Mouse (Mus musculus) retina, adult 2 months (tissue): Measurements from ENCODE around the gene Palm.

Experiments used
- DNase-seq: peaks from one replicate; pipeline ENCODE4 v3.0.0-alpha.2; 2012; ENCODE audit warnings: low read depth, low spot score

Palm gene

DNA sequence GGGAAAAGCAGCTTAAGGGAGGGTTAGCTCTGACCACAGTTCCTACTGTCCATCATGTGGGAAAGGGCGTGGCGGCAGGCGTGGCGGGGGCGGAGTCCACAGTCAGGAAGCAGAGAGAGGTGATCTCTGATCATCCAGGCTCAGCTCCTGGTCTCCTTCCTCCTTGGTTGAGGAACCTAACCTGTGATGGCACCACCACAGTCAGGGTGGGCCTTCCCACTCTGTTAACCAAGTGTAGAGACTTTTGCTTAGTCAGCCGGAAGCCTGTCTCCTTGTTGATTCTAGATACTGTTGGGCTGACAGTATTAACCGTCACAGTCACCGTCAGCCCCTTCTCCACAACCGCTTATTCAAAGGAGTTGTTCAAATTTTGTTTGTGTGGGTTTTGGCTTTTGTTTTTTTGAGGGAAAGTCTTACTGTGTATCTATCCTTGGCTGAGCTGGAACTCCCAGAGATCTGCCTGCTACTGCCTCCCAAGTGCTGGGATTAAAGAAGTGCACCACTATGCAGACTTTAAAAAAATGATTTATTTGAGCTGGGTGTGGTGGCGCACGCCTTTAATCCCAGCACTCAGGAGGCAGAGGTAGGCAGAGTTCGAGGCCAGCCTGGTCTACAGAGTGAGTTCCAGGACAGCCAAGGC lies 5.0 kb downstream of the Palm start:
- DNase-seq: no peak

DNA sequence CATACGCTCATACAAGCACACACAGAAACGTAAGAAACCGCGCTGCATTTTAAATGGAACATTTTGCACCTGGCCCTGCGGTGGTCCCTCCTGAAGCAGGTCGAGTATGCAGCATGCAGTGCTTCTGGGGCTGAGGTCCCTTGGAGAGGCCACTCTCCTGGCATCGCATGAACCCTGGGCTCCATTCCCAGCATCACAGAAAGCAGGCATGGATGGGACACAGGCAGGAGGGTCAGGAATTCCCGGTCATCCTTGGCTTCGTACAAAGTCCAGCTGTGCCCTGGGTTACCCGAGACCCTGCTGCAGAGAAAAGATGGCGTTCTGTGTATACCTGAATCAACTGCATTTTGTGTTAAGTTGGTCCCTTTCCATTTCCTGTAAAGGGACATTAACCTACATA lies 7.1 kb downstream of the Palm start:
- DNase-seq: no peak

DNA sequence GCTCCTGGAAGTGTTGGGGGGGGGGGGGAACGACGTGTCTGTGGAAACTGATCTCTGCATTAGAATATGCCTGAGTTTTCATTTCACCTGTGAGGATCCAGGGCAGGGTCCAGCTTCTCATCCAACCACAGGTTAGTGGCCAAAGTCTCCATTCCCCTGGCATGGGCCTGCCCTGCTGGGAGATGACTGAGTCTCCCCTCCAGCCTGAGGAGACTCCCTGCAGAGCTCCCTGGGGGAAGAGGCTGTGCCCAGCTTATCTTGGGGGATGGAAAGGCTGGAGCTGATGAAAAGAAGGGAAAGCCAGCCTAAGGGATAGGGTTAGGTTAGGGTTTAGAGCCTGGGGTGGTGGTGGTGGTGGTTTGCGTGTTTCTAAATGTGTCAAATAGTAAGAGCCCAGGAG lies 8.5 kb downstream of the Palm start:
- no peak for DNase-seq

DNA sequence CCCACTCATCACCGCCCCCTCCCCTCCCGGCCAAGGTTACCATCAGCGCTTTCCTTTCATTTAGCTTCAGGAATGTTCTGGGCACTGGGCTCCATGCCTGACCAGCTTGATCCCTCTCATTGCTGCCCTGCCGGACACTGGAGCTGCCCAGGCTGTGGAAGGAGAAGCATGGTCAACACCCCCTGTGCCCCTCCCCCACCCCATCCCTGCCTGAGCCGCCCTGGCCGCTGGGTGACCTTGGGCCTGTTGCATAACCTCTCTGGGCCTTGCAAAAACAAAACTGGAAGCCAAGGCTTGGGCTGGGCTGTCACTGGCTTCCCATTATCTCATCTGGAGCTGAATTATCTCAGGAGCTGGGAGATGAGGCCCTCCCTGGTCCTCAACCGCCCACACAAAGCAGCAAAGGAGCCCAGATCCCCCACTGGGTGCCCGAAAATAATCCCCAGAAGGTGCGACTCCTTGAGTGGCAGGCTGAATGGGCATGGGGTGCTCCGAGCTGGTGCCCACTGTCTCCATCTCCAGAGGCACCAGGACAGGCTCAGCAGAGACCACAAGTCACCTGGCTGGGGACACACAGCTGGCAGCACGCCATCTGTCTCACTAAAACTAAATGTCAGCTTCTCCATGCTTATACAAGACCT lies 9.1 kb downstream of the Palm start:
- no peak for DNase-seq

DNA sequence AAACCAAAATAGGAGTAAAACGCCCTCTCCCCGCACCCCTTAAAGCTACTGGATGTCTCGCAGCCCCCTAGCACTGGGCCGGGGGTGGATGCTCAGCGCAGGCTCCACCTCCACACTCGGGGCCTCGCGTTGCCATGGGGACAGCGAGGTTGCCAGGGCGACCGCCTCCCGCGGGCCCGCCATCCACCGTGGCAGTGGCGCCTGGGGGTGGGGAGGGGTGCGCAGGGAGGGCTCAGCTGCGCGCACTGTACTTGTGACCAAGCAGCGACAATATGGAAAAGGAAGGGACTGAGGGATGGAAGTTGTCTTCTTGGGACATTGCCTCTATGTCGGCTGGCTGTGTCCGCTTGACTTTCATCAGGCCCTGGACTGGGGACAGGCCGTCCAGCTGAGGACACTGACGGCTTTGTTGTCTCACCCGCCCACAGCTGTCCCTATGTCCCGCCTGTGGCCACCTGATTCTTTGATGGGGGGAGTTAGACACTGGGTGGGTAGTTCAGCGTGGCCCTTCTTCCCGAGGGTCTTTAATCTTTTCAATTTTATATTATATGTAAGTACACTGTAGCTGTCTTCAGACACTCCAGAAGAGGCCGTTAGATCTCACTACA lies 10.4 kb downstream of the Palm start:
- no peak for DNase-seq

DNA sequence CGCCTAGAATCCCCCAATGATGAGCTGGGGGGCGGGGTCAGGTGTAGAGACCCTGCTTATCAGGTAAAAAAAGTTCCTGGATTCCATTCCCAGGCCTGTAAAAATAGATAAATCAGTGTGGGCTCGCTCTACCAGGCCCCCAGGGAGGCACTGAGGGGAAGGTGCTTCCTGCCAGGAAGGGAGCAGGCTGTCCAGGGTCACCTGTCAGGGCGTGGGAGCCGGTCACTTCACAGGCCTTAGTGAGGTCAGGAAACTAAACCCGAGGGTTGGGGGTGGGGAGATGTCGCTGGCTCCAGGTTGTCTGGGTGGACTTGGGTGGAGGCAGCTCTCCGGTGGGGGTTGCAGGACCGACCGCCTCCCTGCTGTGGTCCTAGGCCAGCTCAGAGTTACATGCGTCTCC lies 12.3 kb downstream of the Palm start:
- DNase-seq: no peak

DNA sequence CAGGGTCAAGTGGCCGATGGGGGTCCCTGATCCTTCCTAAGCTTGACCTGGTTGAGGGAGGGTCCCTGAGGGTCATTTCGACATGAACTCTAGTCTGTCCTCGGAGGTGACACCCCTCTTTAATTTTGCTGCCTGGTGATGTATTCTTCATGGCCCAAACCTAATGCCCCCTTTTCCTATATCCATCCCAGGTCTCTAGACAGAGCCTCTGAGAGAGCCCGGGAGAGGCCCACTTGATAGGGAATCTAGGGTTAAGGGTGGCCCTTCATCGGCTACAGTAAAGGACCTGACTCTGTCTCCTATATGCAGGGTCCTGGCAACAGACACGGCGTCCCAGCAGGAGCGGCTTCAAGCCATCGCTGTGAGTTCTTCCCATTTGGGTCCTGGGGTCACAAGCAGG lies 13.0 kb downstream of the Palm start:
- no peak for DNase-seq

DNA sequence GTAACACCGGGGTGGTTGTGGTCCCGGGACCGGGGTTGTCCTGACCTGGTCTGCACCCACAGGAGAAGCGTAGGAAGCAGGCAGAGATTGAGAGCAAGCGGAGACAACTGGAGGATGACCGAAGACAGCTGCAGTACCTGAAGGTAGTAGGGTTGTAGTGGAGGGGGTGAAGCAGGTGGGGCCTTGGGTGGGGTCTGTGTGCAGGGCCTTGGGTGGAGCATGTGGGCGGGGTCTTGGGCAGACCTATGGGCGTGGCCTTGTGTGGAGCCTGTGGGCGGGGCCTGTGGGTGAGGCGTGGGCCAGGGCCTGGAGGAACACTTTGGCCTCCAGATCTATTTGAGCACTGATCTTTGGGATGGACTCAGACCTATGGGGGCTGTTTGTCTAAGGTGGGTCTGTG lies 13.6 kb downstream of the Palm start:
- no peak for DNase-seq

DNA sequence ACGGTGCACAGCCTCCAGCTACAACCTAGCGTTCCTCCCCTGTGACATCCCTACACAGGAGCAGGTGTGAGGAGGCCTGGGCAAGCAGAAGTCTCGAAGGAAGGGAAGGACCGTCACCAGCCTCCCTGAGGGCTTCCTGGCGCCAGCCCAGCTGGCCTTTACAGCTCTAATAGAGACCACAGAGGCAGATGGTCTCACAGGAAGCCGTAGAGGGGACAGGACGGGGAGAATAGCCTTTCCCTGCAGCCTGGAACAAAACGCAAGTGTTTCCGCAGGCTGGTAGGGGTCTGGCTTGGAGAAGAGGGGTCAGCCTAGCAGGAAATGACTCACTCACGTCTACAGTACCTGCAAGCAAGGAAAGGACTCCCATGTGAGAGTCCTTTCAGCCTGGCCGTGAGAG lies 14.5 kb downstream of the Palm start:
- no peak for DNase-seq

DNA sequence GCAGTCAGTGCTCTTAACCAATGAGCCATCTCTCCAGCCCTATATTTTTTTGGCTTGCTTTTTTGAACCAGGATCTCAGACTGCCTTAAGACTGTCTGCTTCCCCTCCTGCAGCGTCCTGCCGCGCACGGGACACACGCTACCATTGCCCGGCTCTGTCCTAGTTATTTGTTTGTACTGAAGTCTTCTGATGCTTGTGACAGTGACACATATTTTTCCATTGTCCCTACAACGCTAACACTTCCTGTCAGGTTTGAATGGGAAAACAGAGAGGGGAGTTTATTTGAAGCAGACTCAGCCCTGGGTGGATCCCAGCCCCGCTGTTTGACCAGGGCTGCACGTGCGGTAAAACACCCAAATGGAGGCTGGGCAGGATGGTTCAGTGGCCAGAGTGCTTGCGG lies 15.4 kb downstream of the Palm start:
- DNase-seq: no peak

DNA sequence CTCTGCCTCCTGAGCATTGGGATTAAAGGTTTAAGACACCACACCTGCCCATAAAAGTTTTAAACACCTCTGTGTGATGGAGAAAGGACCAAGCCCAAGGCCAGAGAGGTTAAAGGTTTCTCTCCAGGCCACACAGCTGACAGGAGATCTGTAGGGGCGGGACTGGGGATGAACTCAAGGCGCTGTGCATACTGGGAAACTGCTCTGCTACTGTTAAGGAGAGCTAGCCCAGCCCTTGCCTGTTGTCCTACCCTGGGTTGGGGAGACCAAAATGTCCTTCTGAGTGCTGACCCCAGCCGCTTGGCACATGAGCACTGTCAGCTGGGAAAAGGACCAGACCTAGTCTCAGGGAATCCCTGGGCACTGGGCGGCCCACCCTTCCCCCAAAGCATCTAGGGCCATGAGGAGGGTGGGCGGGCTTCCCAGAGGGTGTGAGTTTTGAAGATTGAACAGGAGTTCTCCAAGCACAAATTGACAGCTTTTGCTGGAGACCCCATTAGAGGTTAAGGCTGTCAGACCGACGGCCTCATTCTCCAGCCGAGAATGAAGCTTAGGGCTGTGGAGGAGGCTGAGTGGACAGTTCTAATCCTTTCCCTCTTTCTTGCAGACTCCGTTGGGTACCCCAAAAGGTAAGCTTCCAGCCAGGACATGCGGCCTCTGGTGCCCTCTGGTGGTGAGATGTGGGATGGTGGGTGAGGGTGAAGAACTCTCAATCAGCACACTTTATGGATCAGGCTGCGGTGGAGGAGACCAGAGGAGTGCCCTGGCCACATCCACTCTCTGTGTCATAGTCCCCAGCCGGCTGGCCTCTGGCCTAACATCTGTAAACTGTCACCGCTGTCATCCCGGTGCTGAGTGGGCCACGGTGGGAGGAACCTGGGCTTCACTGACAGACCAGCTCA lies 18.6 kb downstream of the Palm start:
- peak; percentile 56 for DNase-seq

DNA sequence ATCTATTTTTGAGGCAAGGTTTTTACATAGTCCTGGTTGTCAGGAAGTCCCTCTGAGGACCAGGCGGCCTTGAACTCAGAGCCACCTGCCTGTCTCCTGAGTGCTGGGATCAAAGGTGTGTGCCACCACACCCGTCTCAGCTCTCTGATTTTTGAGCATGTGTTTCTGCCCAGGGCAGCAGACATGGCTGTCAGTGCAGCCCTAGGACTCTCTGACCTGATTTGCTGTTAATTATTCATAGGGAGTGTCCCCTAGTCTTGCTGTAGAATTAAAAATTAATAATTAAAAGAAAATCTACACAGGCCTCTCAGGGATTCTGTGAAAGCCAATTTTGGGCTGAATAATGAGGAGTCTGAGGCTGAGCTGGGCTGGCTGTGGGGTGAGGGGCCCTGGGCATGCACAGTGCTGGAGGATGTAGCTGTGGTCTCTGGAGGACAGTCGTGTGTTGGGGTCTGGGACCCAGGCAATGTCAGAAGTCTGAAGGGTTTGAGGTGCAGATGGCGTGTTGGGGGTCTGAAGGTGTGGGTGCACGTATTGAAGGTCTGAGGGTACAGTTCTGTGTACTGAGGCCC lies 21.0 kb downstream of the Palm start:
- DNase-seq: no peak

DNA sequence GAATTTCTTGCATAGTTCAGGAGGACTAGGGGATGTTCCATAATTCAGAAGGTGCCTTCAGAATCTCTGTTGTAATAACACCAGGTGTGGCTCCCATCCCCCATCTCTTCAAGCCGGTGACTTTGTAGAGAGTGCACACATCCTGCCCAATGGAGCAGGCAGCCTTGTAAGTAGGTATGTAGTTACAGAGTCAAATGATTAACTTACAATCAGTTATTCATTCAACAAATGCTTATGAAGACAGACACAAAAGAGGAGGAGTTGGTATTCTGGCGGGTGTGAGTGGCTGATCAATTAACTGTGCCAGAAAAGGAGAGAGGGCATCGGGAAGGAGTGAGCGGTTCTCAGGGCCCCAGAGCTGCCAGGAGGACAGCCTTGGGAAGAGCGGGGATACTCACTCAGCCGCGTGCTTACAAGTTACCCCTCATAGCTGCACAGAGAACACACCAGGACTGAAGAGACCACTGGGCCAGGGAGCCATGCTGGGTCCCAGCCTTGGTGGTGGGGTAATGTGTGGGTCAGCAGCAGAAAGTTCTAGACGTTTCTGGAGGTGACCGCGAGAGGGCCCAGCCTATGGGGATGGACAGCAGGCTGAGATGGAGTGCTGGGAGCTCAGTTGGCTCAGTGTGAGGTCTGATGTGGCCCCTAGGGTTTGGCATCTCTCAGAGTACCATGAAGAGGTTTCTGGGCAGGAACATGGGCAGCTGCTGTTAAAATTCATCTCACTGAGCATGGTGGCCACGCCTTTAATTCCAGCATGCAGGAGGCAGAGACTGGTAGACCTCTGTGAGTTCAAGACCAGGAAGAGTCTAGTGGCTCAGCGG lies 22.5 kb downstream of the Palm start:
- DNase-seq: no peak

DNA sequence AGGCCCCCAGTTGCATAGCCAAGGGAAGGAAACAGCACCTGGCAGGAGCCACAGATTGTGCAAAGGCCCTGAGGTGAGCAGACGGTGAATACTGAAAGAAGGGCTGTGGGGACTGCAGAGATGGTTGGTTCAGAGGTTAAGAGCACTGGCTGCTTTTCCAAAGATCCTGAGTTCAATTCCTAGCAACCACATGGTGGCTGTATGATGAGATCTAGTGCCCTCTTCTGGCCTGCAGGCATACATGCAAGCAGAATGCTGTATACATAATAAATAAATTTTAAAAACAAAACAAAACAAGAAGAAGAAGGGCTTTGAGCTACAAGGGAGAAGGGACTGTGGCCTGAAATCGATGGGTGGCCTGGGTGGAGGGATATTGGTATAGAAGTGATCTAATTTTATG lies 23.7 kb downstream of the Palm start:
- no peak for DNase-seq

DNA sequence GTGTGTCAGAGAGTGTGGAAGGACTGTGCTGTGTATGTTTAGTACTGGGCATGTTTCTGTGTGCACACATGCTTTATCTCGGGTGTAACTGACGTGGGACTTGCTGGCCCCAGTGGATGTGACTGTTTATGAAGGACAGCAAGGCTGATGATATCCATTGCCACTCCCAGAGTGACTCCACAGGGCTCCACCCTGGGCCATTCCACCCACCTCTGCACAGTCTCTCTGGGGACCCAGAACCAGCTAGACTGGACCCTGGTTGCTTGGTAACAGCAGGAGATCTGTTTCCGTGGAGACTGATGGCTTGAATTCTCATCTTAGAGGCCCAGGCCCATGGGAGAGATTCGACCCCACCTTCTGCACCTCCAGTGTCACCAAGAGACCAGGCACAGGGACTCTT lies 24.9 kb downstream of the Palm start:
- DNase-seq: no peak

DNA sequence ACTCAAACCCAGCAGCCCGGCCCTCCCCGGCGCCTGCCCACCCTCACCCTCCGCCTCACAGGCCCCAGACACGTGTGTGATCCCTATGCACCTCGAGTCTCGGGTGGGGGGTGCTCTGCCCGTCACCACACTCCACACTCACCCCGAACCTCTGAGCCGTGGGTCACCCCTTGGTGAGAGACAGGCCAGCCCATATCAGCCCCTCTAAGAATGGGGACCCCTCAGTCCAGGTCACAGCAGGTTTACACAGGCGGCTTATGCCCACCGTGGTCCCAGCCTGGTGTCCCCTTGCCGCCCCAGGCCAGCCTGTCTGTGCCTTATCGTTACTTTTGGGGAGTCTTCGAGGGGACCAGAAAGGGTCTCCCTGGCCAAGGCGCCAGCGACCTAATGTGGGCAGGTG lies 26.2 kb downstream of the Palm start:
- DNase-seq: no peak

DNA sequence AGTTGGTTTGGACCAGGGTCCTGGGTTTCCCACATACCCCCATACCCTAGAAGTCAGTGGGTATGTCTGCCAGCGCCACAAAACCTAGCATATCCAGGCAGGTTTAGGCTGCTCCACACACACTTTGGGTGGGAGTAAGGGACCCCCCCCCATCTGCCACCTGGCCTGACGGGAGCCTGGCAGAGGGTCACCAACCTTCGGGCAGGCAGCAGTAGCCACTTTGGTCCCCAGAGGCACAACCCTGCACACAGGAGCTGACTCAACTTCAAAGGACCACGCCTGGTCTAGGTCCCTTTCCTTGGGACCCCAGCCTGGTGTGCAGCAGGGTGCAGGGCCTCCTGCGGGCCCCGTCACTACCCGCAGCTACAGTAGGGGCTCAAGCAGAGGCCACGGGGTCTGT lies 26.9 kb downstream of the Palm start:
- DNase-seq: no peak

DNA sequence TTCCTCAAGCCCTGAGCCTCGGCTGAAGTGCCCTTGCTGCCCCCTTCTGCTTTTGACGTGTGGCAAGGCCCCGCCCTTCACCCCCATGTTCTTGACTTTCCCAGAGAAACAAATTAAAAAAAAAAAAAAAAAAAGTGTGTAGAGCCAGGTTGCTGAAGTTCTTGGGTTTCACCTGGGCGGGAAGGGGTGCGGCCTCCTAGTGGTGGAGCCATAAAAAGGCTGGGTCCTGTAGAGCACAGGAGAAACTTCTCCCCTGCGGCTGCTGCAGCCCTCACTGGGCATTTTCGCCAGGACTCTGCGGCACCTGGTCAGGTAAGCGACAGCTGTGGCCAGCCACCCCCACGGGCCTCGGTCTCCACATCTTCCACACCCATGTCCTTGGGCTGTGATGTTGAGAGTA lies 27.4 kb downstream of the Palm start, which contains the start of gene Misp:
TSS of gene Misp (plus strand) at position 208 of the 400 bp plus-strand sequence.
- DNase-seq: no peak

DNA sequence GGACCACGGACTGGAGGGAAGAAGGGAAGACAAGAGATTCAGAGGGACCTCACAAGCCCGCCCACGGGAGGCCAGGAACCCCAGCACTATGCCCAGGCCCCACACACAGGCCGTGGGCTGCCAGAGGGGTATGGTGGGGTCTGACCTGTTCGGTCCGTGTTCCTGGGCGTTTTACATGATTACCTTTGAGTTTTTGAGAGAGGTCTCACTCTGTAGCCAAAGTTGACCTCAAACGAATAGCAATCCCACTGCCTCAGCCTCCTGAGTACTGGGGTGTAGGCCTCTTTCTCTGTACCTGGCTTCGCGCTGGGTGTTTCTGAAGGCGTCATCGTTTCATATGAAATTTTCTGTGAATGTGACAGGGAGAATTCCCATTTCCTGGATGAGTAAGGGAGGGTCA lies 28.4 kb downstream of the Palm start:
- DNase-seq: no peak

DNA sequence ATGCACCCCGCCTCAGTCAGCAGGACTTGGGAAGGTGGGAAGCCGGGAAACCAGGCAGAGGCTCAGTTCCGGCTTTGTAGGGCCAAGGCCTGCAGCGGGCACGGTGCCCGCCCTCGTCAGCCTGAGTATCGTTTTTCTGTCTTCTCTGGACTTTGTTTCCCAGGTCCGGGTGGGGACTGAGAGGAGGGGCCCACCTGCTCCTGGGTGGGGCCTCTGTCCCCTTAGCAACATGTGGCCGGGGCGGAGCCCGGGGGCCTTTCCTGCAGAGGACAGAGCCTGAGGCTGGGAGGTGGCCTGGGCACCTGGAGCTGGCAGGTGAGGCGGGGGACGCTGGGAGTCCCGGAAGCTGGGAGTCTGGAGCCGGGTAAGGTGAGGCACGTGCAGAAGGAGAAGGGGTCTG lies 29.0 kb downstream of the Palm start:
- DNase-seq: no peak

DNA sequence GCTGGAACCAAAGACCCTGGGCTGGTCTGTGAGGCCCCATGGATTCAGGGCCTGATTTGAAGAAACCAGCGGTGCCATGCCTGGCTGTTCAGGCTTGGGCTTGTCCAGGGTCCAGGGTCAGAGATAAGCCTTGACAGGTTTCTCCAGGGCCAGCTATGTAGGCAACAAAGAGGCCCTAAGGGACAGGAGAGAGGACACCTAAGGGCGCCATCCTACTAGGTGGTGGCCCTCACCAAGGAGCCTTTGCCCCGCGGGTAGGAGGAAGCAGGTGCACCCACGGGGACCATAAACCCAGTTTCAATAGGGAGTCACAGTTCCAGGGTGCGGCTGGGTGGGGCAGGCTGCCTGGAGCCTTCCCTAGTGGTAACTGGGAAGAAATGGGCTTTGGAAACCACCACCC lies 29.6 kb downstream of the Palm start:
- DNase-seq: no peak
